Mouse (Mus musculus) sigmoid colon, adult 10 weeks (tissue): Measurements from ENCODE around the gene Tmem56. TPM values are rescaled to one million over a fixed set of nuclear protein-coding genes. Genes with fewer than 3 reads are reported as not detected.

Source experiments
- polyA plus RNA-seq: library from polyadenylated mRNA; stranded (reverse); fragments of 350-450 nt; fragmentation: Illumina TruSeq; extraction: RNeasy Lipid Tissue Mini Kit (QIAGEN cat#74804); gene quantifications from one replicate; pipeline ENCODE4 v1.2.3, GENCODE M21; 2014; ENCODE audit warnings: low read depth, low replicate concordance

Tmem56 gene
- polyA plus RNA-seq, result 48.5 TPM

GRCm38 (mm10) chr3:121282998-121283397, at the start of gene Tmem56:
Gene Tmem56, minus strand, starts transcription at chr3:121283098.

DNA sequence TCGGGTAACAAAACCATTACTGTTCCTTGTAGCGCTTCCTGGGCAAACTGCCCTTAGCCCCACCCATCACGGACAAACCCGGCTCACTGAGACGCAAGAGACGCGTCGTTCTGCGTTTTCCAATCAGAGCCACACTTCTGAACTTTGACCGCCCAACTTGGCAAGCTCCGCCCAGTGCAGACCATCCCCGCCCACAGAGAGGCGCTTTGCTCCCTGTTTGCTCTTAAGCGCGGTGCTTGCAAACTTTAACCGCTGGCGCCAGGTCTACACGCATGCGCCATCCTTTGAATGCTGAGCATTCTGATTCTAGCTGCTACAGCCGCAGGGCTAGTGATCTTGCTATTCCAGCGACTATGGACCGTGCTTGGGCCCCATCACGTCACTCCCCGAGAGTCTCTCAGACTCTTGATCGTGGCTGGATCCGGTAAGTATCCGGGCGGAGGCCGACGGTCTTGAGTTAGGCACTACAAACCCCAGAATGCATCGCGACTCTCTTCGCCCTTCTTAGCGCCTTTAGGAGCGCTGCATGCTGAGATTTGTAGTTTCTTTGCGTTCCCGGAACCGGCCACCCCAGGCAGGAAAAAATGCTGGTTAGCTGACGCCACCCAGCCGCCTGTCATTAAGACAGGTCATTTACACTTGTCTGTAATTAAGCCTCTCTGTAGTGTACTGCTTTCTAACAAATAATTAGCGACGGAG, 8.8 kb upstream of the Tmem56 start, which contains the start of gene Alg14:
Gene Alg14, plus strand, starts transcription at position 214 of the 699 bp plus-strand sequence.

GRCm38 (mm10) chr3:121171243-121171871, 111.5 kb downstream of the Tmem56 start, which contains the start of gene Rwdd3:
Gene Rwdd3, minus strand, starts transcription at chr3:121171695.

Other genes with a start within 250 kb of the Tmem56 start
- 15.5 TPM for gene Rwdd3, start 111.4 kb downstream of the Tmem56 start, polyA plus RNA-seq
- gene Alg14, start 8.7 kb upstream of the Tmem56 start, polyA plus RNA-seq, result 26.4 TPM
- 116 TPM for gene Cnn3, start 143.4 kb upstream of the Tmem56 start, polyA plus RNA-seq
- gene Slc44a3, start 249.3 kb upstream of the Tmem56 start, polyA plus RNA-seq, result 210 TPM